Mouse (Mus musculus) B cell, adult 67 days (primary cell): ENCODE measurements around the gene Slc39a7. TPM values are rescaled to one million over a fixed set of nuclear protein-coding genes. Genes with fewer than 3 reads are reported as not detected.

Experiments used
- total RNA-seq, 2 experiments: library from RNA; stranded (reverse); gene quantifications; 4 replicates each; pipeline ENCODE4 v1.2.4; 2023

The Slc39a7 gene
- 10 to 100 TPM; 81.1 to 92.0 TPM for total RNA-seq

DNA sequence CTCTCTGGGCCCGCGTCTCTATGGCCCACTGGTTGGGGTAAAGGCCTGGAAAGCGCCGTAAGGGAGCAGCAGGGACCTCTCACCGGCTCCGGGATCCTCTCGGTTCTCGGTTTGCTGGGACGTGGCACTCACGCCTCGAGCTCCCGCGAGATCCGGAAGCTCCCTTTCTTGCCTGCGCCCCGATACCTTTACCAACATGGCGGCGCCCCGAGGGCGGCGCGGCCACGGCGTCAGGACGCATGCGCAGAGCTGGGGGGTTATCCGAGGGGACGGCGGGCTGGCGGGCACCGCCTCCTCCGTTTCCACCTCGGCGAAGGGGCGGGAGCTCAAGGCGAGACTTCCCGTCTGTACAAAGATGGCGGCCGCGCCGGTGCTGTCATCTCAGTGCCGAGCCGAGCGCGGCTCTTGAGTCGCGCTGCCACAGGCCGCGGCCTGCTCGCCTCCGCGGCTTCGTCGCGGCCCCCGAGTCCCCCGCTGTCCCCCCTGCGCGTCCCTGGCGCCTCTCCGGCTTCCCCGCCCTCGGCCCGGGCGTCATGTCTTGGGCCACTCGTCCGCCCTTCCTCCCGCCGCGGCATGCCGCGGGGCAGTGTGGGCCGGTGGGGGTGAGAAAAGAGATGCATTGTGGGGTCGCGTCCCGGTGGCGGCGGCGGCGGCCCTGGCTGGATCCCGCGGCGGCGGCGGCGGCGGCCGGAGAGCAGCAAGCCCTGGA is at the start of gene Slc39a7, which contains the start of gene Rxrb:
Gene Slc39a7 (minus strand): TSS at position 218 of the 709 bp plus-strand sequence.
Gene Rxrb (plus strand): TSS at position 348 of the 709 bp plus-strand sequence.

GRCm38 (mm10) chr17:34038878-34039561 is 7.5 kb upstream of the Slc39a7 start, which contains the start of gene Col11a2:
Gene Col11a2 (plus strand): TSS chr17:34039437.

GRCm38 (mm10) chr17:34027656-34028223 is 3.7 kb downstream of the Slc39a7 start, which contains the start of gene H2-Ke6:
Gene H2-Ke6 (minus strand): TSS chr17:34028060.

DNA sequence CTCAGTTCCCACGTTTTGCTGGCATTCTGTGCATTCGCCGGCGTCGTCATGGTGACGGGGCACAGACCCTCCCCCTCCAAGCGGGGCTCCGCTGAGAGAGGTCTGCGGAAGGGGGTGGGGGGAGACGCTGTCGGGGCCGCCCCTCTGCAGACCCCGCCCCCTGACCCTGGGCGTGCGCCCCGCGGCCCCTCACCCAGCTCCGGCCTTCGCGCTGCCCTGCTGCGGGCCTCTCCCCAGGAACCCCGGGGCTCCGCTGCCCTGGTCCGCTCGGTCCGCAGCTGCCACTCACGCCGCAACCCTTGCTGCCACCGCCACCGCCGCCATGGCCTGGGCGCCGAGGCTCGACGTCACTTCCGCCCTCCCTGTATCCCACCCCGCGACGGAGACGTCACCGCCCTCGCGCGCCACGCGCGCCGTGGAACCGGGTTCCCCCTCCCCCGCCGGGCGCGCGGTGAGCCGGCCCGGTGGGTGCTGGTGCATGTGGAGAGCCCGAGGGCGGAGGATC is 7.1 kb downstream of the Slc39a7 start, which contains the start of gene Ring1:
Gene Ring1 (minus strand): TSS at position 364 of the 505 bp plus-strand sequence.

GRCm38 (mm10) chr17:34000150-34000537 is 31.3 kb downstream of the Slc39a7 start, which contains the start of gene H2-K1:
Gene H2-K1 (minus strand): TSS chr17:34000347.

Other genes starting within 250 kb of the Slc39a7 start
- gene Angptl4, start 249.9 kb downstream of the Slc39a7 start, total RNA-seq: under 1 TPM in 1 of 2 experiments, not detected in 1; 0.15 TPM
- gene Kank3, start 221.2 kb downstream of the Slc39a7 start, total RNA-seq: 1 to 10 TPM in 1 of 2 experiments, under 1 TPM in 1; 0.74 to 3.9 TPM
- gene Rps28, start 207.1 kb downstream of the Slc39a7 start, total RNA-seq: 1,000 to 10,000 TPM; 3,497 to 3,557 TPM
- 100 to 1,000 TPM; 143 to 152 TPM for gene Ndufa7, start 207.1 kb downstream of the Slc39a7 start, total RNA-seq
- 1 to 10 TPM; 4.5 to 7.4 TPM for gene Cd320, start 188.6 kb downstream of the Slc39a7 start, total RNA-seq
- not detected for gene Gm7029, start 157.8 kb downstream of the Slc39a7 start, total RNA-seq
- gene Kifc1, start 141.0 kb downstream of the Slc39a7 start, total RNA-seq: 1 to 10 TPM; 3.7 to 4.7 TPM
- gene Platr17, start 126.5 kb downstream of the Slc39a7 start, total RNA-seq: under 1 TPM; 0.74 to 0.96 TPM
- gene Daxx, start 122.3 kb downstream of the Slc39a7 start, total RNA-seq: 10 to 100 TPM; 56.7 to 66.7 TPM
- 100 to 1,000 TPM; 452 to 506 TPM for gene Tapbp, start 115.8 kb downstream of the Slc39a7 start, total RNA-seq
- 10 to 100 TPM; 34.9 to 41.2 TPM for gene Zbtb22, start 115.8 kb downstream of the Slc39a7 start, total RNA-seq
- 100 to 1,000 TPM; 191 to 196 TPM for gene Rgl2, start 102.1 kb downstream of the Slc39a7 start, total RNA-seq
- 10 to 100 TPM; 62.1 to 66.8 TPM for gene Pfdn6, start 91.3 kb downstream of the Slc39a7 start, total RNA-seq
- 10 to 100 TPM; 40.2 to 41.2 TPM for gene Wdr46, start 91.0 kb downstream of the Slc39a7 start, total RNA-seq
- 1 to 10 TPM; 6.1 to 7.1 TPM for gene B3galt4, start 80.2 kb downstream of the Slc39a7 start, total RNA-seq
- 10 to 100 TPM; 95.0 to 95.1 TPM for gene Vps52, start 75.9 kb downstream of the Slc39a7 start, total RNA-seq
- gene Rps18, start 75.7 kb downstream of the Slc39a7 start, total RNA-seq: 1,000 to 10,000 TPM; 1,402 to 1,461 TPM
- gene H2-K1, start 31.3 kb downstream of the Slc39a7 start, total RNA-seq: 1,000 to 10,000 TPM; 2,757 to 2,769 TPM
- gene Ring1, start 7.0 kb downstream of the Slc39a7 start, total RNA-seq: 10 to 100 TPM; 35.8 to 40.6 TPM
- 100 to 1,000 TPM; 145 to 161 TPM for gene H2-Ke6, start 3.6 kb downstream of the Slc39a7 start, total RNA-seq
- 100 to 1,000 TPM; 119 to 129 TPM for gene Rxrb, start 130 bp upstream of the Slc39a7 start, total RNA-seq
- 1 to 10 TPM; 9.3 to 9.6 TPM for gene Col11a2, start 7.8 kb upstream of the Slc39a7 start, total RNA-seq
- gene H2-Oa, start 60.7 kb upstream of the Slc39a7 start, total RNA-seq: 100 to 1,000 TPM; 208 to 232 TPM
- 100 to 1,000 TPM; 579 to 585 TPM for gene H2-DMa, start 87.9 kb upstream of the Slc39a7 start, total RNA-seq
- gene Brd2, start 91.0 kb upstream of the Slc39a7 start, total RNA-seq: 100 to 1,000 TPM; 526 to 537 TPM
- gene H2-DMb2, start 111.6 kb upstream of the Slc39a7 start, total RNA-seq: 1,000 to 10,000 TPM; 1,421 to 1,463 TPM
- 100 to 1,000 TPM; 605 to 615 TPM for gene H2-DMb1, start 121.4 kb upstream of the Slc39a7 start, total RNA-seq
- gene Tap1, start 155.9 kb upstream of the Slc39a7 start, total RNA-seq: 100 to 1,000 TPM; 143 to 169 TPM
- 100 to 1,000 TPM in 1 of 2 experiments, 10 to 100 TPM in 1; 96.9 to 120 TPM for gene Psmb9, start 156.1 kb upstream of the Slc39a7 start, total RNA-seq
- 100 to 1,000 TPM; 240 to 265 TPM for gene Psmb8, start 166.0 kb upstream of the Slc39a7 start, total RNA-seq
- 100 to 1,000 TPM; 125 to 140 TPM for gene Tap2, start 171.8 kb upstream of the Slc39a7 start, total RNA-seq
- 1,000 to 10,000 TPM; 1,014 to 1,076 TPM for gene H2-Ob, start 207.2 kb upstream of the Slc39a7 start, total RNA-seq
- 1,000 to 10,000 TPM; 6,321 to 6,441 TPM for gene H2-Ab1, start 226.0 kb upstream of the Slc39a7 start, total RNA-seq